Mouse (Mus musculus): ENCODE results near the gene Tmem14c. TPM values are rescaled to one million over a fixed set of nuclear protein-coding genes. Genes with fewer than 3 reads are reported as not detected.

The Tmem14c gene
- polyA plus RNA-seq, 1 experiment from 2014 or later = 130 TPM

DNA sequence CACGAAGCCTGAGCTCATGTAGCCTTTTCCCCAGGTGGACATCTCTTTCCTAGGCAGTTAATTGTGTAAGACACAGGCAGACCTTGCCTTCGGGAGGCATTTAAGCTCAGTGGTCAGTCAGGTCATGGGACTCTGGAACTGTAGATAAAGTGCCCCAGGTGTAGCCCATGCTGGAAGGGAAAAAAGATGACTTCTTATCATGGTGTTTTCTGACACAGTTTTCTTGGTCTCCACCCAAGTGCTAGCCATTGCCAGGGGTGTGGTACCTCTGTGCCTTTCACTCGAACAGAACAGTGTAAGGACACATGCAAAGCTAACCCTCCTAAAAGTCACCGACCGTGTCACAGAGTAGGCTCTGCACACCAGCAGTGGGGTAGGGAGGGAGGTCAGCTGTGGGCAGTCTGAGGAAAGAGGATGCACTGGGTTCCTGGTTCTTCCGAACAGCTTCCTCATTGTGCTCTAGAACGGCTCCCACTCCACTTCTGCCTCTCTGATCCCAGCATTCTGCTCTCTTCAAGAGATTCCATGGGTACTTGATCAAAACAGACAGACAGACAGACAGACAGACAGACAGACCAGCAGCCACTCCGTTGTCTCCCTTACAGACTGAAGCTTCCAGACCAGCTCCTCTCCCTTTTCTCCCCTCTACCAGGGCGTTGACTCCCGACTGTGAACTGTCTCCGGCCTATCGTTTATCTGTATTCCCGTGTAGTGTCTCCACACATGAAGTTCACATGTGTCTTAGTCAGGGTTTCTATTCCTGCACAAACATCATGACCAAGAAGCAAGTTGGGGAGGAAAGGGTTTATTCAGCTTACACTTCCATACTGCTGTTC lies 2.9 kb downstream of the Tmem14c start:
- DNase-seq = no peak
- Histone ChIP-seq H3K4me2 (ENCODE audit: low read length) (no peak overlapping the region), H3K27me3 (ENCODE audit: control insufficient read depth, insufficient read depth, low read length) (no peaks in the 10 kb centered on the region), H3K27ac (replicated peaks; ENCODE audit: low read depth, low read length) (no peak overlapping the region), H3K9me3 (ENCODE audit: control insufficient read depth, low read length) (no peaks in the 10 kb centered on the region), H3K9ac (replicated peaks; ENCODE audit: low read length) (no peak overlapping the region), H3K4me1 (ENCODE audit: control insufficient read depth, insufficient read depth, low read length) (peaks cover 16% of the 10 kb centered on the region), H3K4me3 (replicated peaks; ENCODE audit: low read depth, low read length) (no peak overlapping the region), H3K36me3 (ENCODE audit: control insufficient read depth, insufficient read depth, low read length) (peaks cover 29% of the 10 kb centered on the region)
- no peak for ATAC-seq (ENCODE audit: low FRiP score, low TSS enrichment)
- 95% methylated on average over 13 of the region's 13 CpGs for WGBS

DNA sequence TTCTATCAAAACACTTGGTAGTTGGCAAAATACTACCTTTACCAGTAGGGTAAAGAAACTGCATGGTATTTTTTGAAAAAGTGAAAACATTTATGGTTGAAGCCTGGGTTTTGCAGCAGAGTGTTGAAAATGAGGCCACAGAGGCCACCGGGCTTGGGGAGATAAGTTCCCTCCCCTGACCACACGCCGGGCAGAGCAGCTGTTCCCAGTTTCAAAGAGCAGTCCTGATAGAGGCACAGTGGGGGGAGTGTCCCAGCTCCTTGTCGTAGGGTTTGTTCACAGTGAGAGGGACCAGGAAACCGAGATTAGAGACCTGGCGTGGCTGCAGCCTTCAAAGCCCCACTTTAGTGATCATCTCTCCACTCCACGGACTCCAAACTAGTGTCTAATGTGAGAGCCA lies 4.4 kb downstream of the Tmem14c start:
- Histone ChIP-seq H3K27ac (replicated peaks; ENCODE audit: low read depth, low read length) (no peak overlapping the region), H3K9me3 (ENCODE audit: control insufficient read depth, low read length) (no peaks in the 10 kb centered on the region), H3K27me3 (ENCODE audit: control insufficient read depth, insufficient read depth, low read length) (no peaks in the 10 kb centered on the region), H3K4me2 (ENCODE audit: low read length) (no peak overlapping the region), H3K4me3 (replicated peaks; ENCODE audit: low read depth, low read length) (no peak overlapping the region), H3K36me3 (ENCODE audit: control insufficient read depth, insufficient read depth, low read length) (peaks cover 21% of the 10 kb centered on the region), H3K9ac (replicated peaks; ENCODE audit: low read length) (no peak overlapping the region), H3K4me1 (ENCODE audit: control insufficient read depth, insufficient read depth, low read length) (peaks cover 14% of the 10 kb centered on the region)
- 70% methylated on average over 7 of the region's 7 CpGs for WGBS
- ATAC-seq (ENCODE audit: low FRiP score, low TSS enrichment) (no peak), DNase-seq (no peak)

DNA sequence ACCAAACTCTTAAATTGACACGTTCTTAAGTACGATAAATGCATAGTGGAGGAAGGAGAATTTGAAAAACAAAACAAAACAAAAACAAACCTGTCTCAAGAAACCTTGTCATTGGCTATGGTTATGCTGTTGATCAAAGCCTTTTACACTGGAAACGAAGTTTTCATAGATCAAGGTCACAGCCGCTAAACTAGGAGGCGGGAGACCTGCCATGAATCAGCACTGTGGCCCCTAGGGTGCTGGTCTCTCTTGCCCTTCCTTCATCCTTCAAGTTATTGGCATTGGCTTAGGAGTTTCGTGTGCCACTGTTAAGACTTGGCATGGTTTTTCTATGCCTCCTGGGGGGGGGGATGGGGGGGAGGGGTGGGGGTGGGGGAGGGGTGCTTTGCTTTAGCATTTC lies 5.5 kb downstream of the Tmem14c start:
- no peaks in the 10 kb centered on the region for H3K27me3 ChIP-seq (ENCODE audit: control insufficient read depth, insufficient read depth, low read length)
- peaks cover 21% of the 10 kb centered on the region for H3K36me3 ChIP-seq (ENCODE audit: control insufficient read depth, insufficient read depth, low read length)
- DNase-seq (no peak), ATAC-seq (ENCODE audit: low FRiP score, low TSS enrichment) (no peak)
- H3K9ac ChIP-seq (replicated peaks; ENCODE audit: low read length) = no peak overlapping the region
- H3K9me3 ChIP-seq (ENCODE audit: control insufficient read depth, low read length) = no peaks in the 10 kb centered on the region
- peaks cover 10% of the 10 kb centered on the region for H3K4me1 ChIP-seq (ENCODE audit: control insufficient read depth, insufficient read depth, low read length)
- 89% methylated on average over 6 of the region's 6 CpGs for WGBS
- H3K4me3 ChIP-seq (replicated peaks; ENCODE audit: low read depth, low read length) = no peak overlapping the region
- no peak overlapping the region for H3K27ac ChIP-seq (replicated peaks; ENCODE audit: low read depth, low read length)
- H3K4me2 ChIP-seq (ENCODE audit: low read length) = no peak overlapping the region

GRCm38 (mm10) chr13:41022099-41022498 lies 6.0 kb downstream of the Tmem14c start:
- Histone ChIP-seq H3K36me3 (ENCODE audit: control insufficient read depth, insufficient read depth, low read length) (peaks cover 21% of the 10 kb centered on the region), H3K4me1 (ENCODE audit: control insufficient read depth, insufficient read depth, low read length) (peaks cover 5% of the 10 kb centered on the region), H3K27ac (replicated peaks; ENCODE audit: low read depth, low read length) (no peak overlapping the region), H3K4me3 (replicated peaks; ENCODE audit: low read depth, low read length) (no peak overlapping the region), H3K27me3 (ENCODE audit: control insufficient read depth, insufficient read depth, low read length) (no peaks in the 10 kb centered on the region), H3K4me2 (ENCODE audit: low read length) (no peak overlapping the region), H3K9me3 (ENCODE audit: control insufficient read depth, low read length) (no peaks in the 10 kb centered on the region), H3K9ac (replicated peaks; ENCODE audit: low read length) (no peak overlapping the region)
- DNase-seq (no peak), ATAC-seq (ENCODE audit: low FRiP score, low TSS enrichment) (no peak)
- WGBS = 88% methylated on average over 13 of the region's 13 CpGs

DNA sequence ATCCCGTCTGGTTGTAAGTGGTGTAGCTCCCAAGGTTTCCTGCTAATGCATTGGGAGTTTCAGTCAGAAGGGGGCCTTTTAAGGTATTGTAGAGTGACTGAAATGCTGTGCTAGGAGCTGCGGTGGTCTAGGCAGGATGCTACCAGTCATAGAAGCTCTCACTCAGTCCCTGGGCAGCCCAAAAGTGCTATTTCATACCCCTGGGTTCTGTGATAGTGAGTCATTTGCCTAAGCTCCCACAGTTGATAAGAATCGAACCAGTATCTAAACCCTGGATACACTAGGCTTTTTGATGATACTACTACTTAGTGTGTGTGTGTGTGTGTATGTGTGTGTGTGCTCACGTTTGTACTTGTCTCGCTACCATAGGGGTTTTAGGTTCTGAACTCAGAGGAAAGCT lies 14.0 kb downstream of the Tmem14c start:
- H3K9ac ChIP-seq (replicated peaks; ENCODE audit: low read length) = no peak overlapping the region
- H3K4me3 ChIP-seq (replicated peaks; ENCODE audit: low read depth, low read length) = no peak overlapping the region
- H3K9me3 ChIP-seq (ENCODE audit: control insufficient read depth, low read length) = no peaks in the 10 kb centered on the region
- no peak for DNase-seq
- WGBS = 82% methylated on average over 5 of the region's 5 CpGs
- no peaks in the 10 kb centered on the region for H3K36me3 ChIP-seq (ENCODE audit: control insufficient read depth, insufficient read depth, low read length)
- no peak overlapping the region for H3K27ac ChIP-seq (replicated peaks; ENCODE audit: low read depth, low read length)
- H3K27me3 ChIP-seq (ENCODE audit: control insufficient read depth, insufficient read depth, low read length) = no peaks in the 10 kb centered on the region
- no peak overlapping the region for H3K4me2 ChIP-seq (ENCODE audit: low read length)
- H3K4me1 ChIP-seq (ENCODE audit: control insufficient read depth, insufficient read depth, low read length) = no peaks in the 10 kb centered on the region
- no peak for ATAC-seq (ENCODE audit: low FRiP score, low TSS enrichment)

GRCm38 (mm10) chr13:41042511-41042910 lies 26.4 kb downstream of the Tmem14c start:
- H3K4me2 ChIP-seq (ENCODE audit: low read length) = no peak overlapping the region
- H3K27me3 ChIP-seq (ENCODE audit: control insufficient read depth, insufficient read depth, low read length) = no peaks in the 10 kb centered on the region
- DNase-seq (no peak), ATAC-seq (ENCODE audit: low FRiP score, low TSS enrichment) (no peak)
- no peak overlapping the region for H3K4me3 ChIP-seq (replicated peaks; ENCODE audit: low read depth, low read length)
- no peak overlapping the region for H3K9ac ChIP-seq (replicated peaks; ENCODE audit: low read length)
- H3K9me3 ChIP-seq (ENCODE audit: control insufficient read depth, low read length) = no peaks in the 10 kb centered on the region
- H3K4me1 ChIP-seq (ENCODE audit: control insufficient read depth, insufficient read depth, low read length) = no peaks in the 10 kb centered on the region
- H3K36me3 ChIP-seq (ENCODE audit: control insufficient read depth, insufficient read depth, low read length) = no peaks in the 10 kb centered on the region
- WGBS = 96% methylated on average over 4 of the region's 4 CpGs
- no peak overlapping the region for H3K27ac ChIP-seq (replicated peaks; ENCODE audit: low read depth, low read length)

GRCm38 (mm10) chr13:41045901-41046300 lies 29.8 kb downstream of the Tmem14c start:
- H3K4me1 ChIP-seq (ENCODE audit: control insufficient read depth, insufficient read depth, low read length) = no peaks in the 10 kb centered on the region
- no peak overlapping the region for H3K27ac ChIP-seq (replicated peaks; ENCODE audit: low read depth, low read length)
- ATAC-seq (ENCODE audit: low FRiP score, low TSS enrichment) = no peak
- no peaks in the 10 kb centered on the region for H3K9me3 ChIP-seq (ENCODE audit: control insufficient read depth, low read length)
- H3K36me3 ChIP-seq (ENCODE audit: control insufficient read depth, insufficient read depth, low read length) = no peaks in the 10 kb centered on the region
- WGBS = 88% methylated on average over 8 of the region's 8 CpGs
- H3K4me2 ChIP-seq (ENCODE audit: low read length) = no peak overlapping the region
- DNase-seq = no peak
- H3K27me3 ChIP-seq (ENCODE audit: control insufficient read depth, insufficient read depth, low read length) = no peaks in the 10 kb centered on the region
- no peak overlapping the region for H3K4me3 ChIP-seq (replicated peaks; ENCODE audit: low read depth, low read length)
- no peak overlapping the region for H3K9ac ChIP-seq (replicated peaks; ENCODE audit: low read length)

DNA sequence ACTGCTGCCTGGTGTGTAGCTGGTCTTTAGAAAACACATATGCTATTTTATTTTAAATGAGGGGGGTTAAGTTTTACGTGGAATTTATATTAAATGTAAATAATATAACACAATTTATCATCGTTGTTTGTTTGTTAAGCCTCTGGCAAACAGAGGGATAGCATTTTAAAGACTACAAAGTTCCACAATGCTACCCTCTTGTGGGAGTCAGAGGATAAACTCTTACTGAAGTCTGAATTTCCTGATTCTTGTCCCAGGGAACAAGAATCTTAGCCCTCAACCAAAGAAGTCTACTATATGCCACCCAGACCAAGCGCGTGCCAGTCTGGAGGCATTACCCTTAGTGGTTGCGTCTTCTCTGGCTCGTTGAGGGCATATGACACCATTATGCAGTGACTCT lies 31.2 kb downstream of the Tmem14c start:
- WGBS = 84% methylated on average over 6 of the region's 6 CpGs
- no peak for DNase-seq

DNA sequence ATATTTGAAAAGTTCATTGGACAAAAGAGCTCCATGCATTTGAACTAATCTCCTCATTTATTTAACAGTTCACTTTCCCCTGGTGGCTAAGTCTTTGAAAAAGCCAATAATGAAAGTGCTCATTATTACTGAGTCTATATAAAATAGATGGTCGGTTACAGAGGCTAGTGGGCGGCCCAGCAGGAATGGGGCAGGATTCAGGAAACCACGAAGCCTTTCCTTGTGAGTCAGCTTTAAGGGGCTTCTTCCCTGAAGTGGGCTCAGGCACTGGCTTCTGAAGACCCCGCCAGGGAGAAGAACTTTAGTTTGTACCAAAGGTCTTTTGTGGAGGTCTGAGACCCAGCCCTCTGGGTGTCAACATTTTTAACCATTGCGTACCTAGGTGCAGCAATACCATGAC lies 35.9 kb downstream of the Tmem14c start:
- Histone ChIP-seq H3K27me3 (ENCODE audit: control insufficient read depth, insufficient read depth, low read length) (no peaks in the 10 kb centered on the region), H3K4me2 (ENCODE audit: low read length) (no peak overlapping the region), H3K9me3 (ENCODE audit: control insufficient read depth, low read length) (no peaks in the 10 kb centered on the region), H3K9ac (replicated peaks; ENCODE audit: low read length) (no peak overlapping the region), H3K4me1 (ENCODE audit: control insufficient read depth, insufficient read depth, low read length) (0 out of 2 replicates have a peak, but pooled peaks cover 5% of the 10 kb centered on the region), H3K36me3 (ENCODE audit: control insufficient read depth, insufficient read depth, low read length) (no peaks in the 10 kb centered on the region), H3K4me3 (replicated peaks; ENCODE audit: low read depth, low read length) (no peak overlapping the region), H3K27ac (replicated peaks; ENCODE audit: low read depth, low read length) (no peak overlapping the region)
- ATAC-seq (ENCODE audit: low FRiP score, low TSS enrichment) (no peak), DNase-seq (peak; percentile 18)
- 25% methylated on average over 5 of the region's 5 CpGs for WGBS

More for the DNA sequence above, 31.2 kb downstream of the Tmem14c start:
- H3K36me3 ChIP-seq (ENCODE audit: control insufficient read depth, insufficient read depth, low read length) = no peaks in the 10 kb centered on the region
- no peak overlapping the region for H3K9ac ChIP-seq (replicated peaks; ENCODE audit: low read length)
- no peaks in the 10 kb centered on the region for H3K9me3 ChIP-seq (ENCODE audit: control insufficient read depth, low read length)
- no peak overlapping the region for H3K4me3 ChIP-seq (replicated peaks; ENCODE audit: low read depth, low read length)
- H3K4me1 ChIP-seq (ENCODE audit: control insufficient read depth, insufficient read depth, low read length) = 0 out of 2 replicates have a peak, but pooled peaks cover 3% of the 10 kb centered on the region
- H3K27ac ChIP-seq (replicated peaks; ENCODE audit: low read depth, low read length) = no peak overlapping the region
- no peak for ATAC-seq (ENCODE audit: low FRiP score, low TSS enrichment)
- no peak overlapping the region for H3K4me2 ChIP-seq (ENCODE audit: low read length)
- no peaks in the 10 kb centered on the region for H3K27me3 ChIP-seq (ENCODE audit: control insufficient read depth, insufficient read depth, low read length)
